Mouse (Mus musculus) ovary, adult 18-20 months (tissue): ENCODE results near the gene Olfr1037.
"Not testable (repeated sequence)": the region's sequence is repeated elsewhere in the genome, so short reads cannot be mapped to it uniquely, and the experiment has no call there.

Source experiments
- DNase-seq: peaks from one replicate; pipeline ENCODE4 v3.0.0; 2022; ENCODE audit warnings: low spot score, mixed read lengths

Gene Olfr1037

DNA sequence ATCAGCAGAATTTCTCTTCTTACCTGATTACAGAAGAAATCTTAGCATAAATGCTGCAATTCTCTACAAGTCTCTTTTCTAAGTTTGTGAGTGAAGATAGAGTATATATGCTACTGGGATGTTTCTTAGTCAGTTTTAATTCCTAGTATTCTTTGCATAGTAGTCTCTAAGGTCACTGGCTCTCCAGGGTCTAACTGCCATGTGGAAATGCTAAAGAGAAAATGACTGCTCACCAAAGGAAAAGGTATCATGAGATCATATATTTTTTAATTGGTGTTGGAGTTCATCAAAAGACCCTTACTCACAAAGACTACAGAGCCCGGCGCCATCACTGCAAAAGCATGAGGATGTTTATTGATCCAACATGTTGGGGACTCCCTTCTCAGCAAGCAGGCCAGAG is at the start of gene Olfr1037:
TSS of gene Olfr1037 (minus strand) at position 101 of the 400 bp plus-strand sequence.
- DNase-seq, result no peak

DNA sequence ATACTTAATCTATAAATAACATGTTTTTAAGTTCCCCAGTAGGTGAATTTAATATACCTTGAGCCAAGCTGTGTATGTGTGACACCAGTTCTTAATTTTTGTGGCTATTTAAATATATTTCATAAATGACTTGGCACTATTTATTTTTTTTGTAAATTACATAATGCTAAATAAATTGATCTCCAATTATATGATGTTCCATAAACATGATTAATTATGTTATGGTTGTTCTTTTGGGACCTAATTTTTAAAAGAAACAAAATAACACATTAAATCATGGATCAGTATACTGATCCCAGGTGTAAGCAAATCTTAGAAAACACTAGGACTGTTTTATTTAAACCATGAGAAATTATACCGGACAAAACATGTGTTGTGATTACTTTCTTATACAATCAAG is 48.6 kb upstream of the Olfr1037 start, which contains the start of gene Olfr1039:
TSS of gene Olfr1039 (minus strand) at position 101 of the 400 bp plus-strand sequence.
- no peak for DNase-seq

DNA sequence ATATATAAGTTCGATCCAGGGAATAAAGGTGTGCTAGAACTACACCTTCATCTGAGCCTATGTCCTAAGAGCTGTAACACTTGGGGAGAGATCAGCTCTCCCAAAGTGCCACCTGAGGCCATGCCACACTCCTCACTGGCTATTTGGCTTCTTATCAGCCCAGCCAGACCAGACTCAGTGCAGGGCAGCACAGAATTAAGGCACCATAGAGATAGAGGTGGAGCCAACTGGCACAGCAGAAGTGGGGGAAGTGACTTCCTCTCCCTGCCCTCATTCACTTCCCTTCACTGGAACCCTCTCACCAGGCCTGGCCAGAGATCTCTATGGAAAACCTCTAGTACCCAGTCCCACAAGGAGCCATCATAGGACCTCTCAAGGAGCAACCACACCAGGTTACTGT is 6.7 kb downstream of the Olfr1037 start:
- DNase-seq, result not testable (repeated sequence)

DNA sequence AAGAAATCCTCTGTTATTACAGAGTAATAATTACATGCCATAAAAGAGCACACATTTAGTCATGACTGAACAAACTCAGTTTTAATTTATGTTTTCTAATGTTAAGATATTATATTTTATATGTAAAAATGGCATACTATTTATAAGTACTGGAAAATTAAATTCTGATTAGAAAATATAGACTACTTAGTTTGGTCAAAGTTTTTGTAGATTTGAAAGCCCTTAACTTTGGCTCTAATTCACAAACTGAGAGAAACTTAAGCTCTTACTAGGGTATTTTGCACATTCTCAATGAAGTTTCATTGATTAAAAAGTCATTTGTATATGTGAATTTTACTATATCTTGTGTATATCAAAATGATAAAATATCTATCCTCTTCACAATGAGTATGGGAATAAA is 13.5 kb downstream of the Olfr1037 start, which contains the start of gene Olfr1036:
TSS of gene Olfr1036 (plus strand) at position 301 of the 400 bp plus-strand sequence.
- not testable (repeated sequence) for DNase-seq

DNA sequence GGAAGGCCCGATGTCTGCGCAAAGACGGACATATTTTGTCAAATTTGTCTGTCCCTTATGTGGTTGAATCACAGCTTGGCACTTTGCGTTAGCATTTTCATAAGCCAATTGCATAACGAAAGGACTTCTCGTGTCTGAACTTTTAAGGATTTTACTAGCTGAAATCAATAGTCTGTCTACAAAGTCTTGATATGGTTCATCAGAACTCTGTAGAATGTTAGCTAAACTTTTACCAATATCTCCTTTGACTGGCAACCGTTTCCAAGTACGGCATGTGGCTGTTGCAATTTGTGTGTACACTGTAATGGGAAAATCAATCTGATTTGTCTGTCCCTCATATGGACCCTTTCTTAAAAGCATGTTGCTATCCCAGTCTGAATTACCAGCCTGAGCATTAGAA is 17.0 kb downstream of the Olfr1037 start:
- DNase-seq, result no peak

DNA sequence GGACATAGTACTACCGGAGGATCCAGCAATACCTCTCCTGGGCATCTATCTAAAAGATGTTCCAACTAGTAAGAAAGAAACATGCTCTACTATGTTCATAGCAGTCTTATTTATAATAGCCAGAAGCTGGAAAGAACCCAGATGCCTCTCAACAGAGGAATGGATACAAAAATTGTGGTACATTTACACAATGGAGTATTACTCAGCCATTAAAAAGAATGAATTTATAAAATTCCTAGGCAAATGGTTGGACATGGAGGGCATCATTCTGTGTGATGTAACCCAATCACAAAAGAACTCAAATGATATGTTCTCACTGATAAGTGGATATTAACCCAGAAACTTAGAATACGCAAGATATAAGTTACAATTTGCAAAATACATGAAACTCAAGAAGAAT is 23.4 kb downstream of the Olfr1037 start:
- not testable (repeated sequence) for DNase-seq

DNA sequence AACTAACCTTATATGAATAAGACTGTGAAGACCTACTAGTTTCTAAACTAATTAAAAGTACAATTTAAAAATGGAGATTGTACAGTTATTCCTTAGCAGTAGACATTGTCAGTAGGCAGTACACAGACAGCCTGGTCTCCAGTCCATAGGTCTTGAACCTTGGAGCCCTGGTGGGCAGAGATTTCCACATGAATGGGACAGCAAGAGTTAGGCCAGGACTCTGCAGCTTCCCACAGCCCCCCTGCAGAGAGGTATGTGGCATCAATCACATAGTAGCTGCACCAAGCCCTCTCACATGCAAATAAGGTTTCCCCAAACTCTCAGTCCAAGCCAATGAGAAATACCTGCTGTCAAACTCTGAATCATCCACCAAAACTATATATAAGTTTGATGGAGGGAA is 36.4 kb downstream of the Olfr1037 start:
- DNase-seq, result not testable (repeated sequence)

DNA sequence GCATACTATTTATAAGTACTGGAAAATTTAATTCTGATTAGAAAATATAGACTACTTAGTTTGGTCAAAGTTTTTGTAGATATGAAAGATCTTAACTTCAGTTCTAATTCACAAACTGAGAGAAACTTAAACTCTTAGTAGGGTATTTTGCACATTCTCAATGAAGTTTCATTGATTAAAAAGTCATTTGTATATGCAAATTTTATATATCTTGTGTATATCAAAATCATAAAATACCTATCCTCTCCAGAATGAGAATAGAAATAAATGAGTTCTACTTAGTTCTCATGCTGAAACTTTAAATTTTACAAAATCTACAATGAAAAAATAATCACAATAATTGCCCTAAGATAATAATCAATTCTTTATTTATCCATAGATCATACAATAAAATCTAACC is 41.6 kb downstream of the Olfr1037 start, which contains the start of gene Olfr1034:
TSS of gene Olfr1034 (plus strand) at position 301 of the 400 bp plus-strand sequence.
- DNase-seq, result no peak
